Mouse (Mus musculus) ovary, postnatal 14 days (tissue): ENCODE results near the gene Tm7sf3.

Experiments used
- DNase-seq: peaks from one replicate; pipeline ENCODE4 v3.0.0; 2022; ENCODE audit warnings: low spot score

The Tm7sf3 gene

DNA sequence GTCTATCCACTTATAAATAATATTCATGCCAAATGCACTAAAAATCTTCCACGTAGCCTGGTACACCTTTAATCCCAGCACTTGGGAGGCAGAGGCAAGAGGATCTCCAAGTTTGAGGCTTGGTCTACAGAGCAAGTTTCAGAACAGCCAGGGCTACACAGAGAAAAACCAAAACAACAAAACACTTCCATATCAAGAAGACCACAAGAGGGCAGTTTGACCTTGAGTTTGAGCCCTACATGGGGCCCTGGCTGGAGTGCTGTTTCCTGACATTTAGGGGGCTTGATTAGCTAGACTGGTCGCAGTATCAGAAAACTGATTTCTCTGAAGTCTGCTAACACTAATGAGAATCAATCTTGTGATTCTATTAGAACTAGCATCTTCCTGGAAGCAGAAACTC, 18.0 kb upstream of the Tm7sf3 start:
- no peak for DNase-seq

DNA sequence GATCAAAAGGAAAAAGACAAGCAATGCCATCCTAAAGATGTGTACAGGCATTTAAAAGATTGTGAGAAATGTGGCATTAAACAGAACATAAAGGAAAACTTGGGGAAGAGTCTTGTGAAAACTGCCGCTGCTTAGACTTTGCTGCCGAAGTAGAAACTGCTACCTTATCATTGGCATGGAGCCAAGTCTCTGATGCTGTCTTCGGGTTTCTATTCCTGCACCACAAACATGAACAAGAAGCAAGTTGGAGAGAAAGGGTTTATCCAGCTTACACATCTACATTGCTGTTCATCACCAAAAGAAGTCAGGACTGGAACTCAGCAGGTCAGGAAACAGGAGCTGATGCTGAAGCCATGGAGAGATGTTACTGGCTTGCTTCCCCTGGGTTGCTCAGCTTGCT, 10.6 kb upstream of the Tm7sf3 start:
- DNase-seq, result no peak

DNA sequence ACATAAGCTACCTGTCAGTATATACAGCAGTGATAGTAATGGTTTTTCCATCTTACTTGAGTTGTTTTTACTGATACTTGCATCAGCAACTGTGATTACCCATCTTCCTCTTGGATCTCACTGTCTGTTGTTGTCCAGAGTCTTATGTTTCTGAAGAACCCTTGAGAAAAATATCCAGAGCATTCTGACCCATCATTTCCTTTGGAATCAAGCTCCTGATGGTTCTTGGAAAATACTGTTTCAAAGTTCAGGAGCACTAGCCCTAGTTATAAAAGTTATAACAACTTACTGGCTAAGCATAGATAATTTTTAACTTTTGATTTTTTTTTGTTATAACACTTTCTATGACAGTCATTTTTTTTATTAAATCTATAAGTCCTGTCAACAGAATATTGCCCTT, 8.8 kb upstream of the Tm7sf3 start:
- no peak for DNase-seq

DNA sequence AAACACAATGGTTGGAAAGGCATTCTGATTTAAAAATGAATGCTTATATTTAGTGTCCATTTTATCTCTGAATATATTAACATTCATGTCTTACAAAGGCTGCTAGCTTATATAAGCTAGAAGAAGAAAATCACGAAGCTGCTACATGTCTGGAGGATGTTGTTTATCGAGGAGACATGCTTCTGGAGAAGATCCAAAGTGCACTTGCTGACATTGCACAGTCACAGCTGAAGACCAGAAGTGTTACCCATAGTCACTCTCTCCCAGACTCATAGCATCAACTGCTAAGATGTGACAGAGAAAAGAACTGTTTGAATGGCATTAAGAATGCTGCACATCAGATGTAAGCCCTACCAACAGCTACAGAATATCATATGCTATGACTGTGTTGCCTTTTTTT, 7.4 kb upstream of the Tm7sf3 start:
- DNase-seq, result no peak

DNA sequence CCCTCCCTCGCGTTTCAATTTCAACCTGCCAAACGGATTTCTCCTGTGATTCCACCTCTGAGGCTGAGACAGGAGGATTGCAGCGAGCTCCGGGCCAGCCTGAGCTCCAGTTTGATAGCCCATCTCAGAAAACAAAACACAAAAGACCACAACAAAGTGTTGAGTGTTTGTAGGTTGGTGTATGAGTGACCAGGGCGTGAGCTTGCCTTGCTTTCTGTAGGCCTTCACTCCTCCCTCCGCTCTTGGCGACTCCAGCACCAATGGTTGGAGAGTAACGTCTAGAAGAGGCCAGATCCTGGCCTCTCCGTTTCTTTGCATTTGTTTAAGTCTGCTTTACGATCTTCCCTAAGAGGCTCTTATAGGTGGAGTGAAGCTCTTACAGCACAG, 553 bp upstream of the Tm7sf3 start:
- DNase-seq, result no peak

DNA sequence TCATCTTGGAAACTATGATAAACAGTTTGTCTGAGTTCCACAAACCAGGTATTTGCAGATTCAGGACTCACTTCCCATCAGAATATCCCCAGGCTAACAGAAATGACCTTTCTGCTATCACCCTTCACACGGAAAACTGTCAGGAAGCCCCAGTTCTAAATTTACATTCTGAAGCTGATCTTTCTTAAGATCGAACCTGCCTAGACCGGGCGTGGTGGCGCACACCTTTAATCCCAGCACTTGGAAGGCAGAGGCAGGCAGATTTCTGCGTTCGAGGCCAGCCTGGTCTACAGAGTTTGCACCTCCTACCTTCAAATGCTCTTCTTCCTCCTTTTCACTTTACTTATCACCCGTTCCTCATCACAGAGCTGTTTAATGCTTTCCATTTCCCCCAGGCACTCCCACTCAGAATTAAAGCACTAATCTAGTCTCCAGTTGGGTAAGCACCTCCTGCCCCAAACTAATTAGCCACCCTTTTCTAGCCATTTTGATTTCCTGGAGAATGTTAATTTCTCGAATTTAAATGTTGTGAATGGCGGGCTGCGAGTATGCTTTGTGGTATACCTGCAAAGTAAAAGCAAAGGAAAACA, 908 bp downstream of the Tm7sf3 start:
- DNase-seq, result no peak

DNA sequence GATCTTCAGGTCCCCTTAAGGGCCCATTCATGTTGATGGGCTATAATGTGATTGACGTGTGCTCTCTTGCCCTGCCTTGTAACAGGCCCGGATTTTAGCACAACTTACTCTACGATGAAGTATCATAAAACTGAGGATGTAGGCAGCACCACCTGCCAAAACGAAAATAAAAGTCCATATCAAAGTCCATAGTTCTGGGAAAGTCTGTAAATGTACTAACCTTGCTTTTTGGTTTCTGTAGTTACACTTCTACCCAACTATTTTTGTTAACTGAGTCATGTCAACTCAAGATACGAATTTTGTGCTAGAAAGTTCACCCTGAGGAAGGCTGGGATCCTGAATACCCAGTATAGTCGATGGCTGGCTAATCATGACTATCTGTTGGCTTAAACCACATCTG, 1.6 kb downstream of the Tm7sf3 start:
- no peak for DNase-seq

DNA sequence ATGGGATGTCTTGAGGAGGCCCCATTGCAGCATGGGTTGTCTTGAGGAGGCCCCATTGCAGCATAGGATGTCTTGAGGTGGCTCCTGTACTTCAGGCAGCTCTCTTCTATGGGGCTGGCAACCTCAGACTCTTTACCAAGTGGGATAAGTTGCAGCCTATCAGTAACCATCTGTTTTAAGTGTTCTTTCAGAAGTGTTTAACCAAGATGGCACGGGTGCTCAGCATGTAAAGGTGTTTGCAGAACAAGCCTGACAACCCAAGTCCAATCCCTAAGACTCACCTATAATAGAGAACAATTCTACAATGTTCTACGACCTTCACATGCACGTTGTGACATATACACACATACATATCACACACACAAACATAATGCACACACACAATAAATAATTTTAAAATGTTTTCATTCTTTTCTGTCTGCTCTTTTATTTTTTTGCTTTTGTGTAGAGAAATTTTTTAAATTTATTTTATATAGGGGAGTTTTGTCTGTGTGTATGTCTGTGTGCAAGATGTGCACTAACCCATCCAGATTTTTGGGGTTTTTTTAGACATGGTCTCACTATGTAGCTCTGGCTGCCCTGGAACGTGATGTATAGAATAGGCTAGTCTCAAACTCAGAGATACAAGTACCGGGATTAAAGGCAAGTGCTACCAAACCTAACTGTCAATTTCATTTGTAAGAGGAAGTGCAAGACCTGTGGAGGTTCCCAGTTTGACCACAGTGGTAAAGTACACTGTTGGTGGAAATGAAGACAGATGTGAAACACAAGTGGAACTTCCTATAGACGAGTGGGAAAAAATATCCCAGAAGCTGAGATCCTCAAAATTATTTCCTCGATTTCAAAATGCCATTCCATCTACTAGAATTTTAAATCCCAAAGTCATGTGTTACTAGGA, 2.3 kb downstream of the Tm7sf3 start:
- no peak for DNase-seq

DNA sequence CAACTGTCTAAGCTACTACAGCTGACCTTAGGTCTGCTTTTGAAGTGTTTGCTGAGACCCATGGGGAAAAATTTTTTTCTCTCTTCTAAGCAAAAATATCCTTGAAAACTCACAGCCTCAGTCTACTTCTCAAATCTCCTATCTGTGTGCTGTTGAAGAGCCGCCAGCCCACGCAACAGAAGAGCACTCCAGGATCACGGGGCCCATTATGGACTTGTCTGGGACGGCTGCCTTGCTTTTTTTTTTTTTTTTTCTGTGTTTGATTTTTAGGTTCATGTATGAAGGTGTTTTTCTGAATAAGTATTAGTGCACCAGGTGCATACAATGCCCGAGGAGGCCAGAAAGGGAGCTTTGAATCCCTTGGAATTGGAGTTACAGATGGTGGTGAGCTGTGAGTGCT, 6.1 kb downstream of the Tm7sf3 start:
- DNase-seq, result no peak

DNA sequence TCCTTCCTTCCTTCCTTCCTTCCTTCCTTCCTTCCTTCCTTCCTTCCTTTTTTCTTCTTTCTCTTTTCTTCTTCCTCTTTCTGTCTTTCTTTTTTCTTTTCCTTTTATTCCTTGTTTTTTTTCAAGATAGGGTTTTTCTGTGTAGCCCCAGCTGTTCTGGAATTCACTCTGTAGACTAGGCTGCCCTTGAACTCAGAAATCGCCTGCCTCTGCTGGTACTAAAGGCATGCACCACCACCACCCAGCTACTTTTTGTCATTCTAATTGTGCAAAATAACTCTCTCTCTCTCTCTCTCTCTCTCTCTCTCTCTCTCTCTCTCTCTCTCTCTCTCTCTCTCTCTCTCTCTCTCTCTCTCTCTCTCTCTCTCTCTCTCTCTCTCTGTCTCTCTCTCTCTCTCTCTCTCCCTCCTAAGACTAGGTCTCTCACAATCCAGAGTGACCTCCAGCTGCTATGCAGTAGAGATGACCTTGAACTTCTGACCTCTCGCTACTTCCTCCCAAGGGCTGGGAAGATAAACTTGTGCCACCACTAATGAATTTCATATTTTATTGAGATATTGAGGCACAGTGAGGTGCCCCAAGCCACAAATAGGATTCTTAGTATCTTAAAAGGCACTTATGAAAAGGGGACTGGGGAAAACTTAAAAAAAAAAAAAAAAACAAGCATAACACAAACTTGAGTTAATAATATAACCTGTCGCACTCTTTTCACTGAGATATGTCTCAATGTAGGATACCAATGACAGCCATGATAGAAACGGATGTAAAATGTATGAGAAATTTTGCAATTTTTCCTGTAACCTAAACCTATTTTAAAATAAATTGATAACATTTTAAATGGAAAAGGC, 7.6 kb downstream of the Tm7sf3 start:
- no peak for DNase-seq

DNA sequence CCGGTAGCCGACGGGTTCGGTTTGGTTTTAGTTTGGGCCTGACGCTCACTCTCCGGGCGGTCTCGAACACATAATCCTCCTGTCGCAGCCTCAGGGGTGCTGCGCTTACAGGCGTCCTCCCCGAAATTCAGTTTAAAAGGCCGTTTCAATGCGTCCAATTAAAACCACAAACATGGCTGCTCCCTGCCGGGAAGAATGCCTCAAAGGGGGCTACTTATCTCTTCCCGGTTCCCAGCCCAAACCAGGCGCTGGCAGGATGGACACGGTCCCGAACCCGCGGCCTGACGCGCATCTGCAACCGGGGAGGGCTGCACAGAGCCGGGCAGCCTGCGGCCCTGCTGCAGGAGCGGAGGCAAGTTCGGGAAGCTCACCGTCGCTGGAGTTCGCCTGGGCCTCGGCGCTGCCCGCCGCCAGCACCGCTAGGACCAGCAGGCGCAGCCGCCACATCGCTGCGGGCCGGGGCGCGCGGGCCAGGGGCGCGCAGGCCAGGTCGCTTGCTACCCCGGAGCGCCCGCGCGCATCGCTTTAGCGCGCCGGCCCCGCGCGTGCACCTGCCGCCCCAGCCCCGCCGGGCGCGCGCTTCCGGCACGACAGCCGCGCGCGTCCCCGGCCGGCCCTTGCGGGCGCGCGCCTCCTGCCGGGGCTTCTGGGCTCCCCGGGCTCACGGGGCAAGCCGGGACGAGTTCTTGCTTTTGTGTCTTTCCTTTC, 8.5 kb downstream of the Tm7sf3 start:
- DNase-seq, result peak; percentile 59

DNA sequence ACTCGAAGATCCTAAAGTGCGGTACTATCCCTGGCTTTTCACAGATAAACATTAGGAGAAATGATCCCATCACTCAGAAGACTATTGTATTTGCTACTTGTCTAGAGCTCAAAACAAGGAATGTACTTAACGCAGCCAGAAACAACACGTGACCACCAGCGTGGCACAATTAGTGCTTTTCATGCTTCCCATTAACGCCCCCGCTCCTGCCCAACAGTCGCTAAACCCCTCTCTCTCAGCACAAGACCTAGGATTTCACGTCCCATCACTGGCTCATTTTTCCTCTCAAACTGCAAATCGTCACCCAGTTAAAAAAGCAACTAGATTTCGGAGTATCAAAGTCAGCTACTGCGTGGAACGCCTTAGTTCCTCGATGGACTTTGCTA, 9.0 kb downstream of the Tm7sf3 start:
- DNase-seq, result no peak

DNA sequence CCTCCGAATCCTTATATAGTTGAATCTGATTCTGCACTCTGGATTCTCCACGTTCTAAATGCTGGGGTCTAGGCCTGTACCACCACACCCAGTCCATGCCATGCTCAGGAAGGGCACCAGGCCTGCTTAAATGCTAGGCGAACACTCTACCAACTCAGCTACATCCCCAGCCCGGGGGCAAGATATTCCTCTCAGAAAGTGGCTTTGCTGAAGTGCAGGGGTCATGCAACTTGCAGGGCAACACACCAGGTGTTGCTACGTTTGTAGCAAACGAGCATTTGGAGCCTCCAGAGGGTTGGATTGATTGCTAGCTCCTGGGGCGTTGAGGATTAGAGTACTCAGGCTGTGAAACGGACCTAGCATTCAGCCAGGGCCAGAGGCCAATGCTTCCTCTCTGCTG, 9.5 kb downstream of the Tm7sf3 start:
- no peak for DNase-seq

DNA sequence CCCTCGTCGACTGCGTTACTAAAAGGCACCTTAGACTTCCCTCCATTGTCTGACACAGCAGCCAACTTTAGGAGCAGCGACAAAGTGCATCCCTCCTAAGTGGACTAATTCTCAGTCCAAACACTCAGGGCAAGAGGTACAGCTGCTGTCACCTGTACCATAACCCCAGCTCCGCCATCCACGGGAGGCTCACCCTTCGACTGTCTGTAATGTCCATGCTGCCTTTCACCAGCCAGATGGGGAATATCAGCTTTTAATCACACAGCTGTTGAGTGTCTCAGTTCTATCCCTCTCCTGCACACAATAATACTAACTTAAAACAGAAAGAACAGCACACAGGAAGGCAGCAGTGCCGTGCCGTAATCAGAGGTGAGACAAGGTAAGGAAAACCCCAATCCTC, 10.2 kb downstream of the Tm7sf3 start:
- no peak for DNase-seq

DNA sequence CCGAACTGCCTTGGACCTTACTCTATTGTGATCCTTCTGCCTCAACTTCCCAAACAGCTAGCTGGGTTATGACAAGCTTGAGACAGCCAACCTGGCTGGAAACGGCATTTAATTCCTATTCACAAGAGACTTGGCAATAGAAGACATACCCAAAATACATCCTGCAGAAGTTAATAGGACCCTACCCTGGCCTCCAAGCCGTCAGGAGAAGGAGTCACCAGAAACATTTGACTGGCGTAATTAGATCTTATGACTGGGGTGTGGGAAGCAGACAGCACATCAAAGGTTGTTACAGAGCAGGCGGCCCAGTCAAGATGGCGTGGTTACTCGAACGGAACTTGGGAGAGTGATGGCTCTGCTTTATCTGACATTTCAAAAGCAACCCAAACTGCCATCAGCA, 10.8 kb downstream of the Tm7sf3 start:
- DNase-seq, result no peak

DNA sequence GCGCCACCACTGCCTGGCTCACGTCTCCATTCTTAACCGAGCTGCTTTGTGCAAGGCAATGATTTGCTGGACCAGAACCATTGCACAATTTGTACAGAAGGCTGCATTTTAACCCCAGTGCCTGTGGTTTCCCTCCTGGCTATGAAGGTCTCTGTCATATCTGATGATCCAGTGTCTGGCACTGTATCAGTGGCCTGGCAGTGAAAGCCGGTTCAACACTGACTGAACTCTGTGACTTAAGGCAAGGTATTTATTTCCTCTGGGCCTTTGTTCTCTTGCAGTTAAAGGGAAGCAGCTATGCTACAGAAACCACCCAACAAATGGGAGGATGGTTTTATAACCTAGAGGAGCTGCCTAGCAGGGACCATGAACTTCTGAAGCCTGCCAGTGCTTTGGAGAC, 11.7 kb downstream of the Tm7sf3 start:
- DNase-seq, result no peak

DNA sequence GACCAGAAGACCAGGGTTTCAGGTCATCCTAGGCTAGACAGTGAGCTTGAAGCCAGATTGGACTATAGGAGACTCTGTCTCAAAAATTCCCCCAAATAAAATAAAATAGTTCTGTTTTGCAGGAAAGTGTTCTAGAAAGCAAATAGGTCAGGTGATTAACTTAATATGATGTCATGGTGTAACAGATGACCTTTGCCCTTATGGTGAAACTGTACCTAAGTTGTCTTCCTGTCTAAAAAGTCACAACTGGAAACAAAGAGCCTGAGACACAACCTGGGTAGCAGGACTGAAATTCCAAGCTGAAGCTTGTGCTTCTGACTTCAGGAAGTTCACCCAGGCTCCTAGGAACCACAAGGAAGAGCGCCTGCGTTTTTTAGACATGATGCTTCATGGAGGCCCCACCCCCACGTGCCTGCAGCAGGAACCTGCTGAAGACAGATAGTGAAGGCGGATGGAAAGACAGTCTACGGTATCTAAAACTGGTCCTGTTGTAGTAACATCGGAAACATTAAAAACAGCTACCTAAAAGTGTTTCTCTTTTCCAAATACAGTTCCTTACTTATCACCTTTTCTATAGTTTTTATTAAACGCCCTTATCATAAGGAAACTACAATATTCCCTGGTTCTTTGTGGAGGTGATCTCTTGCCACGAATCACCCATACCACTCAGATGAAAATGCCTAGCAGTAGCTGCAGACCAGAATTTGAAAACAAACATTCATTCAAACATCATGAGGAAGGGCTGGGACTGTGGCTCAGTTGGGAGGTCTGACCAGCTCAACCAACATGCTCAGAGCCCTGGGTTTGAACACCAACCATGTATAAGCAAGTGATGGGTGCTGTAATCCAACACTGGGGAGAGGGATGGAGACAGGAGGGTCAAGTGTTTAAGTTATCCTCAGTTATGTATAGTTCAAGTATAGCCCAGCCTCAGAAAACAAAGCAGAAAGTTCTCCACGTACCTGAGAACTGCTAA, 12.6 kb downstream of the Tm7sf3 start:
- no peak for DNase-seq

DNA sequence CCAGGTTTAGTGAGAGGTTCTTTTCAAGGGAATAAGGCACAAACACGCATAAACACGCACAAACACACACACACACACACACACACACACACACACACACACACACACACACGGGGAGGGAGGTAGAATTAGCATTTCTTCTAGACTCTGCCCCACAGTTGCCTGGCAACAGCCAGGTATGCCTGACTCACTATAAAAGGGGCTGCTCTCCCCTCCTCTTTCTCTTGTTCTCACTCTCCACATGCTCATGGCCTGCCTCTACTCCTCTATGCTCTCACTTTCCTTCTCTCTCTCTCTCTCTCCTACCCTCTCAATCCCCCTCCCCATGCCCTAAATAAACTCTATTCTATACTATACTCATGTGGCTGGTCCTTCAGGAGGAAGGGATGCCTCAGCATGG, 14.5 kb downstream of the Tm7sf3 start:
- DNase-seq, result no peak

DNA sequence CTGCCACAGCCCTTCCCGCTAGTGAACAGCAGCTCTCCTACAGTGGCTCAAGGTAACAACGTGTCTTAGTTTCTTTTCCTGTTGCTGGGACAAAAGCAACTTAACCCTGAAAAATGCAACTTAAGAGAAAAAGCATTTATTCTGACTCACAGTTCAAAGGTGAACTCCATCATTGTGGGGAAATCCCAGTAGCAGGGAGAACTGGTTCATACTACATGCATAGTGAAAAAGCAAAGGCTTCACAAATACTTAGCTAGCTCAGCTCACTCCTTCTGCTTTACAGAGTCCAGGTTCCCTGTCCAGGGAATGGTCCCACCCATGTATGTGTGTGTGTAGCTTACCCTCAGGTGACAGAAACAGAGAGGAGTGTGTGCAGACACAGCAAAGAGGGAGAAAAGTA, 26.0 kb downstream of the Tm7sf3 start:
- no peak for DNase-seq

DNA sequence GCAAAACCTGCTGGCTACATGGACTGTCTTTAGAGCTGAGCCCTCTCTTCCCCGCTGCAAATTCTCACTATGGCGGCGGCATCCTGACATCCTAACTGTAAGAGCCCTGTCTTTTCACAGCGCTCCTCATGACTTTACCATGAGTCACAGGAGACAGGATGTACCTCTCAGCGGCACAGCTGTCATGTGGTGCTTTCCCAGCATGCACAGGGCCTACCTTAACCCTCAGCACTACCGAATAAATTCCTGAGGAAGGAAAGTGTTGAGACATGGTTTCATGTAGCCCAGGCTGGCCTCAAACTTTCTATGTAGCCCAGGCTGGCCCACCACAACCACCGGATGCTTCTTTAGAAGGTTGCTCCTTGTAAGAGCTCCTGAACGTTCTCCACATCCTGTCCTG, 26.7 kb downstream of the Tm7sf3 start:
- DNase-seq, result no peak

DNA sequence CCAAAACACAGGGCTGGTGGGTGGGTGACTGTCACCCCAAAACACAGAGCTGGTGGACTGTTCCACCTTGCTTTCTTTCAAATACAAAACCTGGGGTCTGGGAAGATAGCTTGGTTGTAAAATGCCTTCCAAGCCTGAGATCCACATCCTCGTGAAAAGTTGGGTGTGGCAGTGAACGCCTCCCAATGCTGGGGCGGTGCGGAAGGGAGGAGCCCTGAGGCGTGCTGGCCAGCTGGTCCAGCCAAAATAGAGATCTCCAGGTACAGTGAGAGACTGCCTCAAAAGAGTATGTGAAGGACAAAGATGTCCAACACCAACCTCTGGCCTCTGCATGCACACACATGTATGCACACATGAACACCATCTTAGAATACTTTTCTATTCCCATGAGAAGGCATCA, 28.1 kb downstream of the Tm7sf3 start:
- no peak for DNase-seq
